Mouse (Mus musculus): ENCODE results near the gene Hcn3.

Hcn3 gene

DNA sequence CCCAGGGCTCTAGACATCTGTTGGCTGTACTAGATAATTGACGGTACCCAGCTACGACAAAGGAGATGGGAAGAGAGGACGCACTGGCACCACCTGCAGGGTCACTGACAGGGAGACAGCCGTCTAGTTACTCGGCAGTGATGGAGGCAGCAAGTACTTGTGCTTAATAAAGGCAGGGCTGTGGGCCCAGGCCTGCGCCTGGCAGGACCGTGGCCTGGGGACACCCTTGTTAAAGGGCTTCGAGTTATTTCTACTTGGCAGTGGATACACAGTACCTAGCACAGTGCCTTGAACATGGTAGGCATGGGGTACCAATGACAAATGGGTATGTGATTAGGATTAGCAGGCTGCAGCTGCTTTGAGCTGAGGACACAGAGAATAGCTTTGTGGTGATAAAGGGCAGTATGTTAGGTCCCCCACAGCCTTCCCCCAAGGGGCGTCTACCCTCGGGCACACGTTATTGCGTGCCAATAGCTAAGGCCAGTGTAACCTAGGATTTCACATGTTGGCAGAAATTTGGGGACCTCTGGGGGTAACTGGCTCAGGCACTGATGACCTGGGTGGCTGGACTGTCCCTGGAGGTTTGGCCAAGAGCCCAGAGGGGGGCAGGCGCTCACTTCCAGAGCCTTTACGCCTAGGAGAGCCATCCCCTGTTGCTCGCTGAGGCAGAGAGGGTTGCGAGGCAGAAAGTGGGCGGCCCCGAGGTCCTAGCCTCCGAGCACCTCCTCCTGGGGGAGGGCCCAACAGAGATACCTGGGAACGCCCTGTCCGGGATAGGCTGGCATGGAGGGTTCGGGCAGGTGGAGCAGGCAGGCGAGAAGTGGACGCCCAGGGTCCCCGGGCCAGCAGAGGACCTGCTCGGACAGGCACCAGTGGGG, 12.7 kb downstream of the Hcn3 start:
- DNase-seq (ENCODE audit: inconsistent age in 2 of 2, low spot score in 1 of 2) = peak in 1 of 2 experiments; percentile 63

DNA sequence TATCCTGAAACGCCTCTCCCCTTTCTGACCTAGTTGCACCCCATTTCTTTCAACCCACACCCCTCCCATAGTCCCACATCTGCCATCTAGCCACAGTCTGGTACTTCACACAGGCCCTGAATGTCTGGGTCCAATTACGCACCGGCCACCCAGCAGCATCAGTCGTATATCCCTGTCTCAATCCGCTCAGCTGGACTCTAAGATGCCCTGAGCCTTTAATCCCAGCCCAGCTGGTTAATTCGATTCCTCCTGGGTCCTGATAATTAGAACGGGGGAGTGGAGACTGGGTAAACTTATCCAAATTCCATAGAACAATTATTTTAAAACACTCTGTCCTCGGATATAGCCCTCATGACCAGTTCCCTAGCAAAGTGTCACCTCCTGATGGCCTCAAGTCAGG, 14.4 kb downstream of the Hcn3 start:
- no peak for DNase-seq (ENCODE audit: inconsistent age in 2 of 2, low spot score in 1 of 2)

- no peak for DNase-seq (ENCODE audit: inconsistent age in 2 of 2, low spot score in 1 of 2)
These were observed 15.2 kb downstream of the Hcn3 start for GRCm38 (mm10) chr3:89144821-89145220.

DNA sequence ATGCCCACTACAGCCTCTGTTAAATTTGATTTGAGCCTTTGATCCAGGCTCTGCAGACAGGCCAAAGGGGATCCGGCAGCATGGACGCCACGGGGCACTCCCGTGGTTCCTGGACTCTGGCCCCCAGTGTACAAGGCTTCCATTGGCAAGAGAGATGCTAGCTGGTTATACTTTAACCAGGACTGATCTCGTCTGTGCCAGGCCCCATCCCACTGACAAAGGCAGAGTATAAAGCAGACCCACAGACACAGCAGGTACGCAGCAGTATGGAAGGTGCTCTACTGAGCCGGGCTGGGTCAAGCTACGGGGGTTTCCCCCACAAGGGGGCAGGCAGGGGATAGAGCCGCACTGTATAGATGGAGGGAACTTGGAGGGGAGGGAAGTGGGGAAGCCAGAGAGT, 23.6 kb downstream of the Hcn3 start:
- DNase-seq (ENCODE audit: inconsistent age in 2 of 2, low spot score in 1 of 2) = no peak

GRCm38 (mm10) chr3:89135958-89136357, 24.0 kb downstream of the Hcn3 start, which contains the start of gene Pklr:
TSS of gene Pklr (plus strand) at chr3:89136142.
- DNase-seq (ENCODE audit: inconsistent age in 2 of 2, low spot score in 1 of 2) = no peak

DNA sequence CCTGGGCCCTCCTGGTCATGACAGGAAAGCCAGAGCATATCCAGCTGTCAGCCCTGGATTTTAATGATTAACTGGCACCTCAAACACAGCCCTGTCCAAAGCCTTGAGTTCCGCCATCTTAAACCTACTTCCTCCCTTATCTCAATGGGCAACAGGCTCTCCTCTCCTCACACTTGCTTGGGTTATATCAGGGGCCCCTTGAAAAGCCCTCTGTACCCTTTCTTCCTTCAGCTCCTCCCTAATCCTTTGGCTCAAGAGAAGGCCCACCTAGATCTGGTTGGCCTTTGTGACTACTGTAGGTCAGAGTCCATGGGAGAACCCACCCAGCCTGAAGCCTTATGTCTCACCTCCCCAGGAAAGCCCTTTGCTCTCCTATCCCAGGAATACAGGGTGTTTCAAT, 26.2 kb downstream of the Hcn3 start:
- no peak for DNase-seq (ENCODE audit: inconsistent age in 2 of 2, low spot score in 1 of 2)

GRCm38 (mm10) chr3:89133063-89133450, 26.9 kb downstream of the Hcn3 start:
- no peak for DNase-seq (ENCODE audit: inconsistent age in 2 of 2, low spot score in 1 of 2)

DNA sequence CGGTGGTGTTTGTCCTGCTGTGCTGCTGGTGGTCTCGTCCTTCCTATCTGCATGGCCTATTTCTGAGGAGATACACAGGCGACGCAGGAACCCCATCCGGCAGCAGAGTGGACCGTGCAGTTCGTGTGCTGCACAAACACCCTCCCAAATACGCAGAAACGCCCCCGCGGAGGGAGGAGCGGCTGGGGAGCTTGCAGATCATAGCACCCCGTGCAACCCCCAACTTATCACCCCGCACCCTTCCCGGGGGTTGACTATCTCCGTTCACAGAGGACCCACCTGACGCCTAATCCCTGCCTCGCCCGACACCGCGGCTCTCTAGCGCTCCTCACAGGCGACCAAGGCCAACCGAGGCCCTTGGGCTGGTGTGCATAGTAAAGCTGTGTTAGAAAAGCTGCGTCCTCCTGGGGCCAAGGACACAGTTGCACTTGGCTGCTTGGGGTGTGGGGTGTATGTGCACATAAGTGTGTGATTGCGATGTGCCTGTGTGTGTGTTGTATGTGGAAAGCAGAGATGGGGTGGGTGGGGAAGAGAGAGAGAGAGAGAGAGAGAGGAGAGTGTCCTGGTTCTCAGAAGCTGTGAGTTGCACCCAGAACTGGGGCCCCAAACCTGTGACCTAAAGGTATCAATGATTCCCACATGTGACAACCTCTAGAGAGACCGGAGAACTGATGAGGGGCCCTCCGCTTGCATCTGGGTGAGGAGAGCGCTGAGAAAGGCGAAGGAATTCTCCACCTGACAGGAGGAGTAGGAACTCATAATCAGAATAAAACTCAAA, 27.5 kb downstream of the Hcn3 start:
- peak; percentile 61 to 87 for DNase-seq (ENCODE audit: inconsistent age in 2 of 2, low spot score in 1 of 2)

DNA sequence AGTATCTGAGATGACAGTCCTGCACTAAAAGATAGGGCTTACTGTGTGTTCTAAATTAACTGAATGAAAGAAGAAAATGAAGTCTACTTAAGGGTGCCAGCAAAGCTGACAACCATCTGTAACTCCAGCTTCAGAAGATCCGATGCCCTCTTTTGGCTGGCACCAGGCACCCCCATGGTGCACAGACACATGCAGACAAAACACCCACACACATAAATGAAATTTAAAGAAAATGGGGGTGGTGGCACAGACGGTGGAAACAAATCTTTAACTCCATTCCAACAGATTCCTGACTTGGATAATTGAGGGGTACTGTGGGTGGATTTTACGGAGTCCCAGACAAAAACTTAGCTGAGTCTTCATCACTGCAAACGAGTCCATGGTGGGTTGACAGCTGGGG, 28.2 kb downstream of the Hcn3 start:
- no peak for DNase-seq (ENCODE audit: inconsistent age in 2 of 2, low spot score in 1 of 2)

GRCm38 (mm10) chr3:89129908-89130307, 30.1 kb downstream of the Hcn3 start:
- DNase-seq (ENCODE audit: inconsistent age in 2 of 2, low spot score in 1 of 2) = peak in 1 of 2 experiments; percentile 62

DNA sequence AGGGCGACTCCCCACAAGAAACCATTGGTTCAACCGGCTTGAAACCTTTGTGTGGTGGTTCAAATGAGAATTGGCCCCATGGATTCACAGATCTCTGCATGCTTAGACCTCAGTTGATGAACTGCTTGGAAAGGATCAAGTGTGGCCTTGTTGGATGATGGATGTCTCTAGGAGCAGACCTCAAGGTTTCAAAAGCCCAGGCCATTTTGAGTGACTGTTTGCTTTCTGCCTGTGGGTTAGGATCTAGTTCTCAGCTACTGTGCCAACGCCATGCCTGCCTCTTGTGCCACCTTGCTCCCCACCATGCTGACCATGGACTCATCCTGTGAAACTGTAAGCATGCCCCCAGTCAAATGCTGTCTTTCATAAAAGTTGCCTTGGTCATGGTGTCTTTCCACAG, 34.0 kb downstream of the Hcn3 start:
- DNase-seq (ENCODE audit: inconsistent age in 2 of 2, low spot score in 1 of 2) = peak in 1 of 2 experiments; percentile 84

GRCm38 (mm10) chr3:89124241-89124640, 35.8 kb downstream of the Hcn3 start:
- DNase-seq (ENCODE audit: inconsistent age in 2 of 2, low spot score in 1 of 2) = peak; percentile 54 to 81

GRCm38 (mm10) chr3:89123313-89123712, 36.7 kb downstream of the Hcn3 start:
- peak; percentile 72 to 93 for DNase-seq (ENCODE audit: inconsistent age in 2 of 2, low spot score in 1 of 2)

- DNase-seq (ENCODE audit: inconsistent age in 2 of 2, low spot score in 1 of 2) = peak in 1 of 2 experiments; percentile 76
These were observed 44.5 kb downstream of the Hcn3 start for GRCm38 (mm10) chr3:89115522-89115921.

- peak in 1 of 2 experiments; percentile 30 for DNase-seq (ENCODE audit: inconsistent age in 2 of 2, low spot score in 1 of 2)
These were observed 46.9 kb downstream of the Hcn3 start for GRCm38 (mm10) chr3:89113058-89113457.

- DNase-seq (ENCODE audit: inconsistent age in 2 of 2, low spot score in 1 of 2) = peak in 1 of 2 experiments; percentile 81
These were observed 51.9 kb downstream of the Hcn3 start for GRCm38 (mm10) chr3:89108146-89108545.

DNA sequence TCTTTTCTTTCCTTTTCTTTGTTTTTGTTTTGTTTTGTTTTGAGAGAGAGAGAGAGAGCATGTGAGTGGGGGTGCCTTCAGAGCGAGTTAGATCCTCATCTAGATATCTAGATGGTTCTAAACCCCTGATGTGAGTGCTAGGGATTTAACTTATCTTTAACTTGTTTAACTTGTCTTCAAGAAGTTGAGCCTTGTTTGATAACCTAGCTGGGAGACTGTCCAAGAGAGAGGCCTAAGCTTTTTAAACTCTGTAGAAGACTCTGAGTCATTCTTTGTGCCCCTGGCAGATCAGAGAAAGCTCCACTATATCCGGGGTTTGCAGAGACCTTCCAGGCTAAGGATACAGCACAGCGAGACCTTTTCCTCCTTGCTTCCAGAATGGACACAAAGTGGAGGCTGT, 52.5 kb downstream of the Hcn3 start:
- DNase-seq (ENCODE audit: inconsistent age in 2 of 2, low spot score in 1 of 2) = peak in 1 of 2 experiments; percentile 73

GRCm38 (mm10) chr3:89106881-89107280, 53.1 kb downstream of the Hcn3 start:
- peak in 1 of 2 experiments; percentile 49 for DNase-seq (ENCODE audit: inconsistent age in 2 of 2, low spot score in 1 of 2)

- DNase-seq (ENCODE audit: inconsistent age in 2 of 2, low spot score in 1 of 2) = no peak
These were observed 56.8 kb downstream of the Hcn3 start for GRCm38 (mm10) chr3:89103291-89103595.

DNA sequence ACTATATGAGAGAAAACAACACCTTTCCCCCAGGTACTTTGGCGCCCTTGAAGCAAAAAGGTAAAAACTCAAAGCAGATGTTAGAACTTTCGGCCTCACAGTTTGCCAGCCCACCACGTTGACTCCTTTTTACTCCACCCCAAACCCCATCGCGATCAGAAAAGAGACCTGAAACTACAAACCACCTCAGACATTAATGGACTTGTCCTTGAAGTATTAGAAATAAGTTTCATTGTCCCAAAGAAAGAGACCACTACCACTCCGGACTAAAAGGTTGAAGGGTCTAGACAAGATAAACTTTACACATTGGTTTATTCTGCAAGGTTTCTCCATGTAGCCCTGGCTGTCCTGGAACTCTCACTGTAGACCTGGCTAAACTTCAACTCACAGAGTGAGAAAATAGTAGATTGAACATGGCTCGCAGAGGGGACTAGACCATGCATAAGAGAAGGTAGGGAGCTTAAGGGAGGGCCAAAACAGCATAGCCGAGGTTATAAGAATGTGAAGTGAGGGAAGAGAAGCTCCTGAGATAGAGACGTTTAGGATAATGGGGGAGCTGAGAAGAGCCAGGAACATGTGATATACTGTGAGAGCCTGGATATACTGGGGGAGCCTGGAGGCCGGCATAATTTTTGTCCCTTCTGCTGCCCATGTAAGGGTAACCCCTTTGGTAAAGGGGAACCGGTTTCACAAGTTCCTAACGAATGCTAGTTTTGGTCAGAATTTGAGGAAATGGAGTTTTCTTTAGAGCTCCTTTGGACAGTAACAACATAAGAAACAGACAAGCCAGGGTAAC, 57.3 kb downstream of the Hcn3 start:
- no peak for DNase-seq (ENCODE audit: inconsistent age in 2 of 2, low spot score in 1 of 2)

DNA sequence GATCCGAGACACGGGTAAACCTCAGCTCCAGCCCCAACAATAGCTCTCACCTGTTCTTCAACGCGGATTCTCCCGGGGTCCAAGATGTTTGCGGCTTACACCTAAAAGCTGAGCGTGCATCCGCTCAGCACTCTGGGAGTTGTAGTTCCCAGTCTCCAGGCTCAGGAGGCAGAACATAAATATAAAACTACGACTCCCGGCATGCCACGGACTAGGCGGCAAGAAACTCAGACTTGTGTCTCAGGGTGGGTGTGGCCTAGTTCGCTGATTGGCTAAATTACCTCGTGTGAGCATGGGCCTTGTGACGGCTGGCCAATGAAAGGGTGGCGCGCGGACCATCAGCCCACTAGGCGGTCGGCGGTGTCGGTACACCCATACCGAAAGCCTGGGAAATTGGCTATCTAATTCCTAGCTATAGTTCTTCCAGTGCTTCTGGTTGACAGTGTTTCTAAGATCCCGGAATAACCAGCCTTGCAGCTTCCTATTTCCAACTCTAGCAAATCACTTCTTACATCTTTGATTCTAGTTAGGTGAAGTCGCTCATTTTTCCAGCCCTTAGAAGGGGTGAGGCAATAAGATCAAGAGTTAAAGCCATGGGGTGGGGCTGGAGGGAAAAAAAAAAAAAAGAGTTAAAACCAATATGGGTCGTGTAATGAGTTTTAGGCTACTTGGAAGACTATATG, 58.0 kb downstream of the Hcn3 start, which contains the start of gene Fdps:
TSS of gene Fdps (minus strand) at position 148 of the 683 bp plus-strand sequence.
- DNase-seq (ENCODE audit: inconsistent age in 2 of 2, low spot score in 1 of 2) = peak; percentile 97 to 98
